Mouse (Mus musculus) olfactory bulb, adult 2 months (tissue): ENCODE data around the gene Nrm. TPM values are rescaled to one million over a fixed set of nuclear protein-coding genes. Genes with fewer than 3 reads are reported as not detected.

Experiments used
- H3K27ac ChIP-seq: fragments of 200-500 bp; 2 replicates; pipeline ENCODE4 v1.5.1; 2012; ENCODE audit warnings: low read depth, low read length; ENCODE audit not compliant: insufficient read depth
- H3K4me1 ChIP-seq: fragments of 200-500 bp; 2 replicates; pipeline ENCODE4 v1.6.1; 2012; ENCODE audit warnings: low read length; ENCODE audit not compliant: control insufficient read depth, insufficient read depth
- H3K4me3 ChIP-seq: fragments of 200-500 bp; 2 replicates; pipeline ENCODE4 v1.5.1; 2012; ENCODE audit warnings: mild to moderate bottlenecking, low read depth, low read length, moderate library complexity; ENCODE audit not compliant: insufficient read depth
- CTCF ChIP-seq: fragments of 200-500 bp; IDR thresholded peaks from 2 replicates; pipeline ENCODE4 v1.5.1; 2012; ENCODE audit warnings: low read depth, mild to moderate bottlenecking, low read length, moderate library complexity; ENCODE audit not compliant: insufficient read depth
- POLR2A ChIP-seq: fragments of 200-500 bp; IDR thresholded peaks from 2 replicates; pipeline ENCODE4 v1.6.1; 2012; ENCODE audit warnings: mild to moderate bottlenecking, low read depth, low read length, moderate library complexity; ENCODE audit not compliant: insufficient read depth
- WGBS: fragments of 180-500 bp; shearing (Covaris S2); methylation state at CpG from one replicate; pipeline ENCODE4 v1.1.7; 2018; 5-methylcytosine and 5-hydroxymethylcytosine counted together
- polyA plus RNA-seq: library from polyadenylated mRNA; stranded (reverse); fragments of >200 nt; gene quantifications from 2 replicates; pipeline ENCODE4 v1.2.4, GENCODE M21; 2012; ENCODE audit warnings: low replicate concordance; ENCODE audit not compliant: missing spikeins, insufficient read depth, insufficient read length

The Nrm gene
- polyA plus RNA-seq, 1 experiment, result not detected

DNA sequence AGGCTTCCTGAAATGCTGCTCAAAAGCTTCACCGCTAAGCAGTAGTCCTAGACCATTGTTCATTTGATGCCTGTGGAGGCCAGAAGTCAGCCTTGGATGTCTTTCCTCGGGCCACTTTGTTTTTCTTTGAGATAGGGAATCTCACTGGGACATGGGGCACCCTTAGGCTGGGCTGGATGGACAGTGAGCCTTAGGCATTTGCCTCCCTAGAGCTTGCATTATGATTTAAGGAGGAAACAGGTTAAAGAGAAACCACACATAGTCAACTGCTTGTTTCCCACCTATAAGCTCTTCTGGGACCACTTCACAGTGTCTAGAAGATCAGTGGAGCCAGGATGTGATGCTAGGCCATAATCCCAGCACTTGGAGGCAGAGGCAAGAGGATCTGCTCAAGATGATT is 1.3 kb upstream of the Nrm start:
- 0 out of 2 replicates have a peak, but pooled peaks cover under 1% of the 10 kb centered on the region for H3K4me1 ChIP-seq
- no peak overlapping the region for H3K4me3 ChIP-seq
- WGBS, result 77% methylated on average over 2 of the region's 2 CpGs
- H3K27ac ChIP-seq, result no peak overlapping the region
- no peak for TF ChIP-seq CTCF
- no peak for TF ChIP-seq POLR2A

DNA sequence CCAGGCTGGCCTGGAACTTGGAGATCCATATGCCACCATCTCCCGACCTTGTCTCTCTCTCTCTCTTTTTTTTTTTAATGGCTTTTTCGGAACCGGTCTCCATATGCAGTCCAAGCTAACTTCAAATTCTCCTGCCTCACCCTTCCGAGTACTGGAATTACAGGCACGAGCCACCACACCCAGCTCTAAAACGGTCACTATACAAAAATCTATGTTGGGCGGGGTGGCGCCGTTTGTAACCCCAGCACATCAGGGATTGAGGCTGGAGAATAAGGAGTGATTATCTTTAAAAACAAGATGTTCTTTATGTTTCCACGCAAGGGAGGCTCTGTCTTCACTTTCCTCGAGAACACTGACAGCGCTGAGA is 304 bp upstream of the Nrm start:
- peaks cover 9% of the 10 kb centered on the region; the same call in 1 of the 2 replicates for H3K4me1 ChIP-seq
- TF ChIP-seq CTCF, result no peak
- no peak for TF ChIP-seq POLR2A
- peak overlapping the region; percentile 60 for H3K4me3 ChIP-seq
- no peak overlapping the region for H3K27ac ChIP-seq
- 5% methylated on average over 12 of the region's 12 CpGs for WGBS

- H3K4me1 ChIP-seq, result peaks cover 40% of the 10 kb centered on the region
- WGBS, result 35% methylated on average over 10 of the region's 10 CpGs
- no peak for TF ChIP-seq POLR2A
- TF ChIP-seq CTCF, result no peak
These were observed 3.8 kb downstream of the Nrm start for GRCm38 (mm10) chr17:35864832-35865353.

DNA sequence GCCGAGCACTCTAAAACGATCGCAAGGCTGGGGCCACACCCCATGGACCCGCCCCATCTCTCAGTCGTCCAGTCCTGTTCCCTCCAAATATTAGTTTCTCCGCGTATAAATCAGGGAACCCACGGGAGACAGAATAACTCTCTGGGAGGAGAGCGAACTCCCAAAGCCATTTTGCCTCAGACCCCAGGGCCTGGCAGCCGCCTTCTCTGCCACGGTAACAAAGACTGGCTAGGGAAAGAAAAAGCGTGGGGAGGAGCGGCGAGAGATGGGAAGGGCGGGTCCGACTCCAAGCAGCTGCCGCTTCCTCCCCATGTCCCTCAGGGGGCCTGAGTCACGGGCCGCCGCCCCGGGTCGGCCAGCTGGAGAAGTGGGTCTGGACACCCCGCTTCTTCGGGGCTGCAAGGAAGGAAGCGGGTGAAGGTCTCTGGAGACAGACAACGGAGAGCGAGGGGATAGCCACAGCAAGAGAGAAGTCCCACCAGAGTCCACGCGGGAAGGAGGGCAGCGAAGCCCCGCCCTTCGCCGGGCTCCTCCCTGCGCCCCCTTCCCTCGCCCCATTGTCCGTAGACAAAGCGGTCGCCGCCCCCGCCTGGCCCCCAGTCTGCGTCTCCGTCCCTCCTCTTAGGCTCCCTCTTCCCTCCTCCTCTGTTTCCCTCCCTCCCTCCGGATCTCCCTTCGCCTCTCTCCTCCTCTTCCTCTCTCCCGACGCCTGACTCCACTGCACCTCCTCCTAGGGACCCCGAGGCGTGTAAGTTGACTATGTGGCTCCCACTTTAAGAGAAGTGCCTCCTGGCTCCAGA is 4.6 kb downstream of the Nrm start, which contains the start of gene Ppp1r18:
Gene Ppp1r18 (plus strand): TSS at position 113 of the 800 bp plus-strand sequence.
- TF ChIP-seq CTCF, result no peak
- TF ChIP-seq POLR2A, result no peak
- H3K4me1 ChIP-seq, result peaks cover 47% of the 10 kb centered on the region
- H3K27ac ChIP-seq, result peak within 1 kb of the TSS; percentile 29
- under 1% methylated on average over 47 of the region's 48 CpGs for WGBS
- H3K4me3 ChIP-seq, result peak within 1 kb of the TSS; percentile 53

More at GRCm38 (mm10) chr17:35864832-35865353, 3.8 kb downstream of the Nrm start:
- Histone ChIP-seq H3K27ac (no peak overlapping the region), H3K4me3 (no peak overlapping the region)

GRCm38 (mm10) chr17:35866281-35866831 is 5.2 kb downstream of the Nrm start:
- under 1% methylated on average over 38 of the region's 38 CpGs for WGBS
- no peak for TF ChIP-seq CTCF
- no peak for TF ChIP-seq POLR2A
- peaks cover 47% of the 10 kb centered on the region for H3K4me1 ChIP-seq

GRCm38 (mm10) chr17:35866911-35867890 is 6.1 kb downstream of the Nrm start:
- 27% methylated on average over 26 of the region's 26 CpGs for WGBS
- no peak for TF ChIP-seq CTCF
- TF ChIP-seq POLR2A, result no peak
- peak overlapping the region; percentile 75 for H3K27ac ChIP-seq
- H3K4me1 ChIP-seq, result peaks cover 47% of the 10 kb centered on the region
- peak overlapping the region; percentile 53 for H3K4me3 ChIP-seq

More at GRCm38 (mm10) chr17:35866281-35866831, 5.2 kb downstream of the Nrm start:
- peak overlapping the region; percentile 75 for H3K27ac ChIP-seq
- peak overlapping the region; percentile 53 for H3K4me3 ChIP-seq

GRCm38 (mm10) chr17:35868165-35868820 is 7.2 kb downstream of the Nrm start:
- Histone ChIP-seq H3K27ac (peak overlapping the region; percentile 17; the same call in 1 of the 2 replicates), H3K4me1 (peaks cover 47% of the 10 kb centered on the region), H3K4me3 (peak overlapping the region; percentile 53)
- 43% methylated on average over 17 of the region's 17 CpGs for WGBS
- no peak for TF ChIP-seq POLR2A

GRCm38 (mm10) chr17:35868961-35869345 is 7.8 kb downstream of the Nrm start:
- Histone ChIP-seq H3K27ac (peak overlapping the region; percentile 17; the same call in 1 of the 2 replicates), H3K4me3 (peak overlapping the region; percentile 53), H3K4me1 (peaks cover 51% of the 10 kb centered on the region)
- TF ChIP-seq CTCF (no peak), POLR2A (no peak)
- 17% methylated on average over 7 of the region's 7 CpGs for WGBS
